Mouse (Mus musculus): ENCODE measurements around the gene Crlf1.

GRCm38 (mm10) chr8:70507027-70507393, 14.1 kb downstream of the Crlf1 start:
- TF ChIP-seq CTCF (IDR thresholded peaks at IDR 0.05; ENCODE audit: low read depth) (no peak), EP300 (IDR thresholded peaks at IDR 0.05; ENCODE audit: low read depth) (no peak)

All from liver, postnatal 0 days (tissue).